Mouse (Mus musculus) C2C12 (cell line): ENCODE measurements around the gene Slc22a18. TPM values are rescaled to one million over a fixed set of nuclear protein-coding genes. Genes with fewer than 3 reads are reported as not detected.

Experiments used
- H3K27me3 ChIP-seq: one replicate; pipeline ENCODE4 v1.6.1; 2011; ENCODE audit not compliant: control insufficient read depth, insufficient read depth, insufficient read length
- H3K36me3 ChIP-seq: one replicate; pipeline ENCODE4 v1.6.1; 2011; ENCODE audit not compliant: control insufficient read depth, insufficient read depth
- H3K4me3 ChIP-seq: one replicate; pipeline ENCODE4 v1.5.1; 2011; ENCODE audit warnings: mild to moderate bottlenecking, control low read depth; ENCODE audit not compliant: poor library complexity, insufficient read depth, severe bottlenecking
- H3K79me2 ChIP-seq: one replicate; pipeline ENCODE4 v1.6.1; 2011; ENCODE audit not compliant: control insufficient read depth, insufficient read depth
- H3K79me3 ChIP-seq: one replicate; pipeline ENCODE4 v1.6.1; 2011; ENCODE audit warnings: low read depth, control low read depth
- H3ac ChIP-seq: one replicate; pipeline ENCODE3; 2011; ENCODE audit warnings: low read depth; ENCODE audit not compliant: control insufficient read depth, insufficient read length
- CEBPB ChIP-seq: IDR thresholded peaks from one replicate; pipeline ENCODE4 v1.6.1; 2011; ENCODE audit warnings: low read depth, mild to moderate bottlenecking, control low read depth, moderate library complexity
- CTCF ChIP-seq: IDR thresholded peaks from one replicate; pipeline ENCODE4 v1.5.1; 2011; ENCODE audit not compliant: control insufficient read depth, insufficient read depth, insufficient read length
- FOSL1 ChIP-seq: IDR thresholded peaks from one replicate; pipeline ENCODE4 v1.8.0; 2011; ENCODE audit warnings: mild to moderate bottlenecking, low read length; ENCODE audit not compliant: poor library complexity, insufficient read depth, severe bottlenecking
- MAX ChIP-seq: IDR thresholded peaks from one replicate; pipeline ENCODE4 v1.6.1; 2011; ENCODE audit warnings: mild to moderate bottlenecking, control low read depth
- MYOD1 ChIP-seq: IDR thresholded peaks from one replicate; pipeline ENCODE4 v1.6.1; 2011; ENCODE audit warnings: low read depth; ENCODE audit not compliant: control insufficient read depth, insufficient read length
- MYOG ChIP-seq: IDR thresholded peaks from one replicate; pipeline ENCODE4 v1.6.1; 2011; ENCODE audit not compliant: control insufficient read depth, insufficient read length; ENCODE audit errors: extremely low read depth
- USF1 ChIP-seq: IDR thresholded peaks from one replicate; pipeline ENCODE4 v1.6.1; 2011; ENCODE audit warnings: low read depth, mild to moderate bottlenecking, control low read depth, moderate library complexity
- polyA plus RNA-seq: library from polyadenylated mRNA; unstranded; fragments of >200 nt; fragmentation: generic; extraction: Trizol; gene quantifications from one replicate; pipeline ENCODE4 v1.2.1, GENCODE M21; 2012; ENCODE audit warnings: missing spikeins

Gene Slc22a18
- polyA plus RNA-seq, 1 experiment: not detected

- H3K27me3 ChIP-seq: peaks cover 22% of the 10 kb centered on the region
- TF ChIP-seq MAX: no peak
- no peak for TF ChIP-seq FOSL1
- no peak for TF ChIP-seq MYOD1
- no peak for TF ChIP-seq CTCF
- TF ChIP-seq MYOG: no peak
- TF ChIP-seq CEBPB: no peak
- no peak for TF ChIP-seq USF1
These were observed 31.9 kb downstream of the Slc22a18 start for GRCm38 (mm10) chr7:143505411-143505810.

GRCm38 (mm10) chr7:143505823-143506222 lies 32.3 kb downstream of the Slc22a18 start:
- Histone ChIP-seq H3ac (no peak overlapping the region), H3K36me3 (no peaks in the 10 kb centered on the region), H3K27me3 (peaks cover 20% of the 10 kb centered on the region), H3K4me3 (no peak overlapping the region), H3K79me2 (no peaks in the 10 kb centered on the region), H3K79me3 (no peaks in the 10 kb centered on the region)
- TF ChIP-seq CTCF: peak; percentile 24
- TF ChIP-seq FOSL1: no peak
- TF ChIP-seq MAX: no peak

More at GRCm38 (mm10) chr7:143505411-143505810, 31.9 kb downstream of the Slc22a18 start:
- no peak overlapping the region for H3K4me3 ChIP-seq
- H3K36me3 ChIP-seq: no peaks in the 10 kb centered on the region
- H3K79me3 ChIP-seq: no peaks in the 10 kb centered on the region
- H3K79me2 ChIP-seq: no peaks in the 10 kb centered on the region
- no peak overlapping the region for H3ac ChIP-seq

GRCm38 (mm10) chr7:143506271-143506670 lies 32.7 kb downstream of the Slc22a18 start:
- Histone ChIP-seq H3K27me3 (peaks cover 18% of the 10 kb centered on the region), H3ac (no peak overlapping the region), H3K36me3 (no peaks in the 10 kb centered on the region), H3K79me3 (no peaks in the 10 kb centered on the region), H3K4me3 (no peak overlapping the region), H3K79me2 (no peaks in the 10 kb centered on the region)
- TF ChIP-seq CTCF: no peak
- no peak for TF ChIP-seq MYOD1

GRCm38 (mm10) chr7:143506675-143507074 lies 33.1 kb downstream of the Slc22a18 start:
- Histone ChIP-seq H3K79me3 (no peaks in the 10 kb centered on the region), H3ac (no peak overlapping the region), H3K36me3 (no peaks in the 10 kb centered on the region), H3K79me2 (no peaks in the 10 kb centered on the region), H3K4me3 (no peak overlapping the region), H3K27me3 (peaks cover 15% of the 10 kb centered on the region)
- TF ChIP-seq USF1 (no peak), FOSL1 (no peak), MAX (no peak), MYOG (no peak), CTCF (peak; percentile 16)

GRCm38 (mm10) chr7:143509566-143509965 lies 36.0 kb downstream of the Slc22a18 start:
- Histone ChIP-seq H3K27me3 (no peaks in the 10 kb centered on the region), H3ac (no peak overlapping the region), H3K36me3 (peaks cover 11% of the 10 kb centered on the region), H3K79me3 (no peaks in the 10 kb centered on the region), H3K79me2 (no peaks in the 10 kb centered on the region), H3K4me3 (no peak overlapping the region)
- TF ChIP-seq MYOG (no peak), USF1 (peak; percentile 42), FOSL1 (no peak), MYOD1 (no peak)

GRCm38 (mm10) chr7:143510593-143511334 lies 37.2 kb downstream of the Slc22a18 start:
- TF ChIP-seq CTCF (no peak), CEBPB (no peak), MAX (no peak), MYOG (no peak), MYOD1 (no peak), FOSL1 (no peak)
- Histone ChIP-seq H3K27me3 (no peaks in the 10 kb centered on the region), H3K79me3 (no peaks in the 10 kb centered on the region), H3K79me2 (no peaks in the 10 kb centered on the region), H3ac (no peak overlapping the region), H3K4me3 (no peak overlapping the region), H3K36me3 (peaks cover 21% of the 10 kb centered on the region)
